Mouse (Mus musculus) left cerebral cortex, postnatal 14 days (tissue): ENCODE data around the gene Vmp1. TPM values are rescaled to one million over a fixed set of nuclear protein-coding genes. Genes with fewer than 3 reads are reported as not detected.
A peak's percentile ranks its signal among the peaks of the same experiment; 100 is the strongest.

ENCODE experiments used
- DNase-seq, 2 experiments: peaks; one replicate each; pipeline ENCODE4 v3.0.0; 2021 to 2022; ENCODE audit warnings: low spot score in 2 of 2, mixed read lengths in 1 of 2
- intact Hi-C: fragments of 180-260 bp; cut with DNase I; formaldehyde crosslinking; loops from one replicate; pipeline ENCODE4 v1.15.1; 2025
- total RNA-seq, 2 experiments: library from RNA; stranded (reverse); gene quantifications; 2 replicates each; pipeline ENCODE4 v1.2.3; 2021

The Vmp1 gene
- total RNA-seq, 2 experiments from 2014 or later, result 194 TPM

DNA sequence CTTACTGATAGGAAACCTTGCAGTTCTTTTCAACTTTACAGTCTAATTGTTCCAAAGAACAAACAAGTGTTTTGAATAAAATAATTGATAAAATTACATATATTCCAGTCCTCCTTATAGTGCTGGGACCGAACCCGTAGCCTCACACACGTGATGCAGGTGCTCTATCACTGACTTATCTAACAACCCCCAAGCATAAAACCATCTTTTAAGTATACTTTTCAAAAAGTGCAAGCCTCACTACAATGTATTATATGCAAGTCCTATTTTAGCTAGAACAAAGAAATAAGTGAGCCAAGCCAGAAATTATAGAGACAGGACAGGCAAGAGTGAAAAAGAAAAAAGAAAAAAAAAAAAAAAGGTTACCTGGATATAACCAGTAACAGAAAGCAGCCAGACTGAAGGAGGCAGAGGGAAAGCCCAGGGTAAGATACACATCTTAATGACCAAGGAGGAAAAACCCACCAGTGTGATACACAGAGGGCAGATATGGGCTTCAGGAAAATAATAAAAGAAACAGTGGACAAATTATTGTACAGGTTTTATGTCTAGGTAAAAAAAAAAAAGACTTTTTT is 36.7 kb downstream of the Vmp1 start:
- no peak for DNase-seq
- intact Hi-C loops, result no loop called here

DNA sequence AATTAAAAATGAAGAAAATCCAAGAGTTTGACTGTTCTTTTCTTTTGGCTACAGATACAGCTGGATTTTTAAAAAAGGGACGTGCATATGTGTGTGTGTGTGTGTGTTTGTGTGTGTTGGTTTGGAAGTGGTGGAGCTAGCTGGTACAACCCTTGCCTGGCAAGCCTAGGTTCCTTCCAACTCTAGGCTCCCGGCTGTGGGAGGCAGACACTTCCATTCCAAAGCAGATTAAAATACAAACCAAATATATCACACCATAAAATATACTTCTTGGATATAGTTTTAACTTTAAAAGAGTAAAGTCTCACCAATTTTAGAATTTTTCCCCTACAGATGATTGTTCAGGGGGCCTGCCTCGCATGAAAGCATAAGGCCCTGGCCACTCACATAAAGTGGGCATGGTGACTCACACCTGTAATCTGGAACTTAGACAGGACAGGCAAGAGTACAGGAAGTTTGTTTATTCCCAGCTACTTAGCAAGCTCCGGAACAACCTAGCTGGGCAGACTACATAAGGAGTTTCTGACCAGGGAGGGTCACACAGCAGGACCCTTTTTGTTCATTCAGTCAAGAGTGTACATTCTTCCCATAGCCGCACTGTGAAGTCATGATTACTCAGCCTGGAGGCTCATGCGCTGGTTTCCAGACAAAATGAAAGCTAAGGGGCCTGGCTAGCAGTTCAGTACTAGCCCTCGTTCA is 37.4 kb downstream of the Vmp1 start:
- no peak for DNase-seq

GRCm38 (mm10) chr11:86644553-86644952 is 39.1 kb downstream of the Vmp1 start:
- no peak for DNase-seq
- intact Hi-C loops, result no loop called here

More for the DNA sequence above, 37.4 kb downstream of the Vmp1 start:
- intact Hi-C loops, result no loop called here

DNA sequence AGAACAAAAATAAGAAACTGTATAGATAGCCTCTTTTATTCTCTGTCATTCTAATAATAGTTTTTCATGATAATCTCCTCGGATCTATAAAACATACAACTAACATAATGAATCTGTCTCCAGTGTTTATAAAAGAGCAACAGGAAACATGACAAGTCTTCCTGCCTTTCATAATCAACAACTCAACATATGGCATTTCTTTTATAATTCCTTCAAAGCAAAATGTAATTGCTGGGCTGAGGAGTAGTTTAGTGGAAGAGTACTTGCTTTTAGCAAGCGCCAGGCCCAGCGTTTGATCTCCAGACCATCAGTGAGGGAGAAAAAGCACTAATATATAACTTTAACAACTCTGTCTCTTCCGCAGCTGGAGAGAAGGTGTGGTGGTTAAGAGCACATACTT is 41.9 kb downstream of the Vmp1 start:
- DNase-seq, result no peak
- intact Hi-C loops, result no loop called here

- no peak for DNase-seq
- intact Hi-C loops, result no loop called here
These were observed 45.9 kb downstream of the Vmp1 start for GRCm38 (mm10) chr11:86637697-86638096.

DNA sequence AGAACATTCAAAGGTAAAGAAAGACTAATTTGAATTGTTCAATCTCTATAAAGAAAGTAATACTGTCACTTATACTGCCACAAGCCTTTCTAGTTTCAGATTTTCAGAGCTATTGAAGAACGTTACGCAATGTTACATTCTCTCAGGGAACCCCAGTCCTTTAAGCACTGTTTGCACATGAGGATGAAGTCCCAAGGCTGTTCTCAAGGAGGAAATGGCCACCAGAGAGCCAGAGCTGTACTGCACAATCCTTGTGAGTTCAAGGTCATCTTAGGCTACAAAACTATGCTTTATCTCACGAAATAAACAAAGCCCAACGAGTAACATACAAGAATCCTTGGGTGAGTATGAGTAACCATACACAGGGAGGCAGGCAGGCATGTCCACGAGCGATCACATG is 49.2 kb downstream of the Vmp1 start:
- no peak for DNase-seq
- intact Hi-C loops, result no loop called here

DNA sequence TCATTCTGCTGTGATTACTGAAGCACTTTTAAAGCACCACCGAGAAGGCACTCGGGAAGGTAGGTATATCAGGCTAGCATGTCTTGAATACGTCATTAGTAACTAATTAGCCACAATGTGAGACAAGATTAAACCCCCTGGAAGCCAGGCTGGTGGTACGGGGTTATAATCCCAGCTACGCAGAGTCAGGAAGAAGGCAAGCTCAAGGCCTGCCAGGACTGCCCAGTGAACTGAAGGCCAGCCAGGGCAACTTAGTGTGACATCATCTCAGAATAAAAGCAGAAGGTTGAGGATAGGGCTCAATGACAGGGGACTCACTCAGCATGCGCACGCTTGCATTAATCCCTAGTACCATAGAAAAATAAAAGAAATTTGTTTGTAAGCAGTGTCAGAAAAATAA is 53.7 kb downstream of the Vmp1 start:
- intact Hi-C loops, result no loop called here
- DNase-seq, result no peak

DNA sequence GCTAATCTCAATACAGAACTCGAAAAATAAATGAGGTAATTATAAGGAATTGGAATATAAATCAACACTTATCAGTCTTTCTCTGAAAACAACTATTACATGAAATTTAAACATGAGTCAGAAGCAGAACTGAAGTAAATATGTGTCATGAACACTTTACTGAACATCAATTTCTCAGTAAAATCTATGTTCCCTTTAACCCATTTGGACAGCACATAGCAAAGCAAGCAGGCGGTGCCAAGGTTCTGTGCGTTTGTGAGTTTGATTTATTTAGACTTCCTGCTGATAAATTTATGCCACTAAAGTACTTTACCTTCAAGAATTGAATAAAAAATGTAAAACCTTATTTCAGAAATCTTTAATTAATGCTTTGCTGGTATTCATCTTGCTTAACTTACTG is 54.2 kb downstream of the Vmp1 start:
- intact Hi-C loops, result no loop called here
- DNase-seq, result no peak

GRCm38 (mm10) chr11:86628448-86628847 is 55.2 kb downstream of the Vmp1 start:
- intact Hi-C loops, result no loop called here
- no peak for DNase-seq

DNA sequence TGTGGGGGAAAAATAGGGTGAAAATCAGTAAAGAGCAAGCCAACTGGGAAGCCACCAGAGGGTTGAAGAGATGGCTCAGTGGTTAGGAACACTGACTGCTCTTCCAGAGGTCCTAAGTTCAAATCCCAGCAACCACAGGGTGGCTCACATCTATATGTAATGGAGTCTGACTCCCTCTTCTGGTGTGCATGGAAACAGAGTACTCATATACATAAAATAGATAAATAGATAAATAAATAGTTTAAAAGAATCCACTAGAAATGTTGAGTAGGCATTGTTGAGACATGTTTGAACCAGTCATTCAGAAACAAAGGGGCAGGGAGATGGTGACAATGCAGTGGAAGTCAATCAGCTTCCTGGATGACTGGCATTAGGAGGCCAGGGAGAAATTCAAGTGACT is 56.0 kb downstream of the Vmp1 start:
- intact Hi-C loops, result no loop called here
- no peak for DNase-seq

DNA sequence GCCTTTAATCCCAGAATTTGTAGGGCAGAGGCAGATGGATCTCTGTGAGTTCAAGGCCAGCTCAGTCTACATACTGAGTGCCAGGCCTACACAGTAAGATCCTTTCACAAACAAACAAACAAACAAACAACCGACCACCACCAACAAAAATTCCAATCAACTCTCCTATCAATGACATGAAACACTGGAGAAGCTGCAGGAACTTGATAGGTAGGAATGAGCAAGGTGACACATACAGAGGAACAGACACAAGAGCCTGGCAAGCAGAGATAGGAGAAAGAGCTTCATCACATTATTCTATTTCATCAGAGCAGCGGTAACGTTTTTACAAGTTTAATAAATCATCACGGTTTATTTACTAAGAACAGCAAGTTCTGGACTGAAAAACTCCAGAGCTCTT is 56.9 kb downstream of the Vmp1 start:
- intact Hi-C loops, result no loop called here

DNA sequence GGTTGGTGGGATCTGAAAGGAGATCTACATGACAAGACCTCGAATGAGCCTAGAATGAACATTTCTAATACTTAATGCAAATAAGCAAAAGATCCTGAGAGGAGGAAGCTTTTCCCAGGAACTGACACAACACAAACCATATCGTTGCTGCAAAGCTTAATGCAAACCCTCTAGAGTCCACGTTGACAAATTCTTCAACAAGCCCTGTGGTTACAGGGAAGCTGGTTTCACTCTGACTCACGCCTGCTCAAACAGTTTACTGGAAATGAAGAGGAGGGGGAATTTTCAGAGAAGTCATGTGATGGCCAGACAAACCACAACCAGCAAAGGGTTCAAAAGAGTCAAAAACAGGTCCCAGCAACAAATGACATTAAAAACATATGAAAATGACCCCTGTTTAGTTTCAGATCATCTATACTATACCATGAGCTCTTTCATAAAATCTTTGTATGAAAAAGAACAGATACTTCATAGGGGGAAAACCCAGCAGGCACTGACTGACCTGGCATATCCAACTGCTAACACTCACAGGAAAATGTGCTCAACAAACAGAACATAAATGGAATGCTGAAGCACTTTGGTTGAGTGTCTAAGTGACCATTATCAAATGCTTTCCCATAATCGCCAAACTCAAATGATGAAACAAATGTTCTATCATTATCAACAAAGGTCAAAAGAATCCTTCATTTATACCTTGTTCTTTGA is 59.2 kb downstream of the Vmp1 start:
- no peak for DNase-seq

More for the DNA sequence above, 56.9 kb downstream of the Vmp1 start:
- DNase-seq, result no peak

GRCm38 (mm10) chr11:86623402-86624010 is 60.1 kb downstream of the Vmp1 start:
- DNase-seq, result no peak

More for the DNA sequence above, 59.2 kb downstream of the Vmp1 start:
- intact Hi-C loops, result no loop called here

GRCm38 (mm10) chr11:86622191-86622912 is 61.3 kb downstream of the Vmp1 start:
- intact Hi-C loops, result no loop called here
- DNase-seq, result no peak

More at GRCm38 (mm10) chr11:86623402-86624010, 60.1 kb downstream of the Vmp1 start:
- intact Hi-C loops, result no loop called here

DNA sequence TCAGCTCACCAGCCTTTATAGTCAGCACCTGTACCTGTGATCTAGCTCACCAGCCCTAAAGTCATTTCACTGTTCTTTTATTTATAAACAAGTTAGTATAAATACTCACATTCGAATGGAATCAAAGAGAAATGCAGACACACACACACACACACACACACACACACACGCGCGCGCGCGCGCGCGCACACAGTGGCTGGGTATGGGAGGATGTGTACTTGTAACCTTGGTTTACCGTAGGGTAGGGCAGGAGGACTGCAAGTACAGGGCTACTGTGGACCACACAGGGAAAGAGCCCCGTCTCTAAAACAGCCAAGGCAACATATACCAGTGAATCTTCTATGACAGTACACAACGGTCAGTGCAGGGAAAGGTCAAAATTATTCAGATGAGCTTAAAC is 62.5 kb downstream of the Vmp1 start:
- intact Hi-C loops, result no loop called here
- DNase-seq, result no peak

GRCm38 (mm10) chr11:86618548-86619335 is 64.9 kb downstream of the Vmp1 start:
- no peak for DNase-seq
- intact Hi-C loops, result loop anchor here (5.0 kb wide), 1 partner anchor 34 kb away; no protein-coding TSS in a partner anchor

- DNase-seq, result no peak
- intact Hi-C loops, result loop anchor here (5.0 kb wide), 1 partner anchor 38 kb away; no protein-coding TSS in a partner anchor
These were observed 69.0 kb downstream of the Vmp1 start for GRCm38 (mm10) chr11:86614607-86615006.

- intact Hi-C loops, result no loop called here
- peak; percentile 14 to 18 for DNase-seq
These were observed 69.5 kb downstream of the Vmp1 start for GRCm38 (mm10) chr11:86614056-86614530.

DNA sequence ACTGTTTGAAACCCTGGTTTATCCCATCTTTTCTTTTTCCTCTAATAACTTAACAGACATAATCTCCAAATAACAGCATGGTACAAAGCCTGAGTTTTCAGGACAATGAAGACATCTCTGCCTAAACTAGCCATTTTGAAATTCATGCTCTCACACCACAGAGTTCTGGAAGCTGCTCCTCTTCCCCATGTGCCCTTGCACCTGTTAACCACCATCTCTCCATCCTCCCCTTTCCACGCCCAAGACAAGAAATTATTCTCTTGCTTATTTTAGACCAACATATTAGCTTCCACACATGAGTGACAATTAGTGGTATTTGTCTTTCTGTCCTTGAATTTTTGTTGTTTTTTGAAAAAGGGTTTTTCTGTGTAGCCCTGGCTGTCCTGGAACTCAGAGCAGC is 71.6 kb downstream of the Vmp1 start:
- DNase-seq, result no peak
- intact Hi-C loops, result no loop called here
